Mouse (Mus musculus) G1E (cell line): ENCODE data around the gene Trim2.

ENCODE experiments used
- CTCF ChIP-seq: IDR thresholded peaks from 2 replicates; pipeline ENCODE4 v1.5.1; 2012; ENCODE audit warnings: low read depth, low read length, inconsistent platforms, mixed read lengths
- POLR2AphosphoS5 ChIP-seq: IDR thresholded peaks from 2 replicates; pipeline ENCODE4 v1.6.1; 2012; ENCODE audit warnings: low read depth, low read length, inconsistent platforms; ENCODE audit not compliant: insufficient replicate concordance

GRCm38 (mm10) chr3:84306777-84307176 is at the start of gene Trim2:
- TF ChIP-seq POLR2AphosphoS5 (no peak), CTCF (no peak)
